Mouse (Mus musculus) neural tube, embryonic 13.5 days (tissue): Measurements from ENCODE around the gene Olfr814. TPM values are rescaled to one million over a fixed set of nuclear protein-coding genes. Genes with fewer than 3 reads are reported as not detected.
"Not testable (repeated sequence)": the region's sequence is repeated elsewhere in the genome, so short reads cannot be mapped to it uniquely, and the experiment has no call there.

Source experiments
- ATAC-seq: fragments of 200-750 bp; cut with Nextera tagmentation; 2 replicates; pipeline ENCODE4 v1.8.0; 2017; ENCODE audit warnings: low read depth, mild to moderate bottlenecking, moderate TSS enrichment, moderate library complexity
- H3K27ac ChIP-seq: fragments of 300-500 bp; sonication (generic); replicated peaks from 2 replicates; pipeline ENCODE4 v1.5.1; 2015; ENCODE audit warnings: moderate library complexity, mild to moderate bottlenecking, inconsistent platforms
- H3K27me3 ChIP-seq: fragments of 300-500 bp; sonication (generic); 2 replicates; pipeline ENCODE4 v1.6.1; 2015; ENCODE audit warnings: mild to moderate bottlenecking, inconsistent platforms
- H3K36me3 ChIP-seq: fragments of 300-500 bp; sonication (generic); 2 replicates; pipeline ENCODE4 v1.6.1; 2015; ENCODE audit warnings: mild to moderate bottlenecking, inconsistent platforms
- H3K4me1 ChIP-seq: fragments of 300-500 bp; sonication (generic); replicated peaks from 2 replicates; pipeline ENCODE4 v1.6.1; 2015; ENCODE audit warnings: inconsistent platforms
- H3K4me2 ChIP-seq: fragments of 300-500 bp; sonication (generic); 2 replicates; pipeline ENCODE4 v1.6.1; 2015; ENCODE audit warnings: inconsistent platforms, mild to moderate bottlenecking, moderate library complexity
- H3K4me3 ChIP-seq: fragments of 300-500 bp; sonication (generic); 2 replicates; pipeline ENCODE4 v1.5.1; 2015; ENCODE audit warnings: mild to moderate bottlenecking, inconsistent platforms
- H3K9ac ChIP-seq: fragments of 300-500 bp; sonication (generic); 2 replicates; pipeline ENCODE4 v1.6.1; 2015; ENCODE audit warnings: moderate library complexity, mild to moderate bottlenecking, inconsistent platforms
- H3K9me3 ChIP-seq: fragments of 300-500 bp; sonication (generic); 2 replicates; pipeline ENCODE4 v1.6.1; 2016; ENCODE audit warnings: inconsistent platforms
- WGBS: fragments of 180-500 bp; shearing (Covaris S2); methylation state at CpG from one replicate; pipeline ENCODE4 v1.1.7; 2015; 5-methylcytosine and 5-hydroxymethylcytosine counted together
- polyA plus RNA-seq: library from polyadenylated mRNA; unstranded; fragments of >200 nt; fragmentation: Nextera tagmentation; extraction: Ambion mirVana; gene quantifications from 2 replicates; pipeline ENCODE4 v1.2.1, GENCODE M21; 2015

The Olfr814 gene
- not detected in 2 replicates for polyA plus RNA-seq

- not testable (repeated sequence) for H3K9ac ChIP-seq, ATAC-seq, H3K27me3 ChIP-seq, H3K4me1 ChIP-seq, H3K4me3 ChIP-seq, H3K36me3 ChIP-seq, H3K4me2 ChIP-seq, H3K27ac ChIP-seq, H3K9me3 ChIP-seq
- WGBS: 62% methylated on average over 1 of the region's 1 CpGs
These were observed at the start of gene Olfr814 for GRCm38 (mm10) chr10:129879751-129880150. Gene Olfr814 (minus strand): TSS chr10:129879851.

GRCm38 (mm10) chr10:129915497-129915896, 35.8 kb upstream of the Olfr814 start, which contains the start of gene Olfr816:
Gene Olfr816 (minus strand): TSS chr10:129915597.
- ATAC-seq: no peak
- Histone ChIP-seq H3K4me1 (no peaks in the 10 kb centered on the region), H3K9me3 (no peaks in the 10 kb centered on the region), H3K9ac (no peak within 1 kb of the TSS), H3K36me3 (no peaks in the 10 kb centered on the region), H3K4me2 (no peak within 1 kb of the TSS), H3K27ac (no peak within 1 kb of the TSS), H3K4me3 (no peak within 1 kb of the TSS), H3K27me3 (no peaks in the 10 kb centered on the region)
- 80% methylated on average over 1 of the region's 1 CpGs for WGBS

GRCm38 (mm10) chr10:129905767-129906166, 26.1 kb upstream of the Olfr814 start, which contains the start of gene Olfr815:
Gene Olfr815 (minus strand): TSS chr10:129905867.
- 71% methylated on average over 1 of the region's 1 CpGs for WGBS
- H3K4me2 ChIP-seq, H3K27me3 ChIP-seq, H3K4me3 ChIP-seq, H3K27ac ChIP-seq, H3K36me3 ChIP-seq, H3K9ac ChIP-seq, H3K9me3 ChIP-seq, H3K4me1 ChIP-seq, ATAC-seq: not testable (repeated sequence)

DNA sequence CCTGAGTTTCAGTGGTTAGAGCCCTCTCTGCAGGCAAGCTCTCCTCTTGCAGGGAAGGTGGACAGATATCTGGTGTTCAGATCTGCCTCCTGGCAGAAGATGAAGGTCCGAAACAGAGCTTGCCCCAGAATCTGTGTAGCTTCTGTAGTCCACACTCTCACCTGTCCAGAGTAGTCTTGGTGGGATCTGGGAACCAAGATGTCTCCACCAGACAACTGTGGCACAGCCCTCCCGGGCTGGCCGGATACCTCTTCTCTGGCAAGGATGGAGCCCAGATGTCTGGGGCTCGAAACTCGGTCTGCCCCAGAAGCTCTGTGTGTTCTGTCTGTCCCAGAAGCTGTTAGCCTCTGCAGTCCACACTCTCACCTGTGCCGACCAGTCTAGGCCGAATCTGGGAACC, 6.3 kb upstream of the Olfr814 start:
- 95% methylated on average over 7 of the region's 7 CpGs for WGBS
- no peak overlapping the region for H3K4me2 ChIP-seq
- H3K9me3 ChIP-seq: no peaks in the 10 kb centered on the region
- no peak for ATAC-seq
- no peak overlapping the region for H3K4me3 ChIP-seq
- H3K27ac ChIP-seq: no peak overlapping the region
- H3K9ac ChIP-seq: no peak overlapping the region
- H3K4me1 ChIP-seq: no peaks in the 10 kb centered on the region
- no peaks in the 10 kb centered on the region for H3K27me3 ChIP-seq
- H3K36me3 ChIP-seq: no peaks in the 10 kb centered on the region

DNA sequence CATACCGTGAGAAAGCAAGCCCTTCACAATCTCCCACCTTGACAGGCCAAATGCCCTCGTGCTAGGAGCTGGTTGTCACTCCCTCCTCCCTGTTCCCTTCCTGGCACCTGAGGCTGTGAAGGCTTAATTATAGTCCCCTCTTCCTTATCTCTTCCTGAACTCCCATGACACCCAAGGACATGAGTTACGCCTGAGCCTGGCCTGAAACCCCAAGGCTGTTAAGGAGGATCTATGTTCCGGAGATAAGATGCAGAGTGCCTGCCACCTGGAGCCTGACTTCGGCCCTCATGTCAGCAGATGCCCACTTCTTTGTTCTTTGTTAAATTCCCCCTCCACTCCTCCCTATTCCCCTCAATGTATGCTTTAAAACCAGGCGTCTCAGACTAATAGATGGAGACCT, 5.8 kb upstream of the Olfr814 start:
- WGBS: 87% methylated on average over 6 of the region's 6 CpGs
- not testable (repeated sequence) for H3K9ac ChIP-seq, H3K4me1 ChIP-seq, H3K9me3 ChIP-seq, H3K4me2 ChIP-seq, H3K4me3 ChIP-seq, H3K27me3 ChIP-seq, H3K36me3 ChIP-seq, H3K27ac ChIP-seq, ATAC-seq

DNA sequence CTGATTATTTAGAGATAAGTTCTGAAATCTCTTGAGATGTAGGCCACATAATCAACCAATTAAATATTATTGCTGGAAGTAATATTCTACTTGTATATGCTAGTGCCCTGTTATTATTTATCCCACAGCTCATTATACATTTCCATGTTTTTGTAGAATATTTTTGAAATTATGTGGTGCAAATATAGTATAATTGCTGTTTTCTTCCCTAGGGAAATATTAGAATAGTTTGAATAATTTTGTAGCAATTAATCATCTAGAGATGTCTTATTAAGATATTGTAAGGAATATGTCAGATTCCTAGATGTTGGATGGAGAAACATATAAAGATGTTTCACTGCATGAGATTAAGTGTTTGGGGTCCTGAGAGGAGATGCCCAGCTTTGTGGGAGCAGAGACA, 24.6 kb downstream of the Olfr814 start, which contains the start of gene Olfr813:
Gene Olfr813, plus strand, starts transcription at position 301 of the 400 bp plus-strand sequence.
- Histone ChIP-seq H3K9me3 (no peaks in the 10 kb centered on the region), H3K4me2 (no peak within 1 kb of the TSS), H3K27ac (no peak within 1 kb of the TSS), H3K36me3 (no peaks in the 10 kb centered on the region), H3K27me3 (no peaks in the 10 kb centered on the region), H3K4me1 (no peaks in the 10 kb centered on the region), H3K4me3 (no peak within 1 kb of the TSS), H3K9ac (no peak within 1 kb of the TSS)
- ATAC-seq: no peak

GRCm38 (mm10) chr10:129847343-129847742, 32.3 kb downstream of the Olfr814 start:
- Histone ChIP-seq H3K27ac (no peak overlapping the region), H3K4me2 (no peak overlapping the region), H3K4me3 (no peak overlapping the region), H3K9me3 (no peaks in the 10 kb centered on the region), H3K9ac (no peak overlapping the region), H3K4me1 (no peaks in the 10 kb centered on the region), H3K36me3 (no peaks in the 10 kb centered on the region), H3K27me3 (no peaks in the 10 kb centered on the region)
- ATAC-seq: no peak
- 60% methylated on average over 1 of the region's 1 CpGs for WGBS

DNA sequence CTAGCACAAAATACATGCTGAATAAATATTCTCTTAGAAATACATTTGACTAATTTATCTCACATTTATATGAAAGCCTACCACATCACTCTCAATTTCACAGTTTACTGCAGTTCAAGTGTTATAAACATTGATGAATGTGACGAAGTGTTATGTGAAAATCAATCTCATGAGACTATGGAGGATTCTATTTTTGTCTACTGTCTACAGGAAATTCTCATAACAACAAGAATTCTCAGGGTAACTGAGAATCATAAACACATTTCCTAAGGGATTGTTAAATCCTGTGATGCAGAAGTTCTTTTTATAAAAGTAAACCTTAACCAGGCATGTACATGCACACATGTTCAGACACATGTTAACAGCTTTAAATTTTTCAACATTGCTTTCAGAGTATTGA, 33.7 kb downstream of the Olfr814 start, which contains the start of gene Olfr812:
Gene Olfr812, minus strand, starts transcription at position 101 of the 400 bp plus-strand sequence.
- H3K4me3 ChIP-seq: no peak within 1 kb of the TSS
- no peak within 1 kb of the TSS for H3K9ac ChIP-seq
- no peaks in the 10 kb centered on the region for H3K36me3 ChIP-seq
- H3K27ac ChIP-seq: no peak within 1 kb of the TSS
- ATAC-seq: no peak
- no peaks in the 10 kb centered on the region for H3K9me3 ChIP-seq
- no peaks in the 10 kb centered on the region for H3K4me1 ChIP-seq
- no peak within 1 kb of the TSS for H3K4me2 ChIP-seq
- H3K27me3 ChIP-seq: no peaks in the 10 kb centered on the region
- 79% methylated on average over 1 of the region's 1 CpGs for WGBS

Other genes starting within 250 kb of the Olfr814 start
- not detected in 2 replicates for gene Olfr799, start 242.4 kb downstream of the Olfr814 start, polyA plus RNA-seq
- not detected in 2 replicates for gene Olfr800, start 222.2 kb downstream of the Olfr814 start, polyA plus RNA-seq
- gene Olfr801, start 206.0 kb downstream of the Olfr814 start, polyA plus RNA-seq: not detected in 2 replicates
- 0.03 TPM in 1 of 2 replicates, not detected in the other for gene Olfr802, start 191.7 kb downstream of the Olfr814 start, polyA plus RNA-seq
- not detected in 2 replicates for gene Olfr803, start 185.6 kb downstream of the Olfr814 start, polyA plus RNA-seq
- gene Olfr804, start 176.6 kb downstream of the Olfr814 start, polyA plus RNA-seq: not detected in 2 replicates
- not detected in 2 replicates for gene Olfr805, start 150.5 kb downstream of the Olfr814 start, polyA plus RNA-seq
- gene Olfr806, start 137.9 kb downstream of the Olfr814 start, polyA plus RNA-seq: not detected in 2 replicates
- gene Olfr807, start 122.1 kb downstream of the Olfr814 start, polyA plus RNA-seq: not detected in 2 replicates
- gene Olfr808, start 114.4 kb downstream of the Olfr814 start, polyA plus RNA-seq: not detected in 2 replicates
- not detected in 2 replicates for gene Olfr809, start 105.2 kb downstream of the Olfr814 start, polyA plus RNA-seq
- not detected in 2 replicates for gene Olfr810, start 84.9 kb downstream of the Olfr814 start, polyA plus RNA-seq
- gene Olfr811, start 75.5 kb downstream of the Olfr814 start, polyA plus RNA-seq: not detected in 2 replicates
- gene Olfr812, start 33.8 kb downstream of the Olfr814 start, polyA plus RNA-seq: not detected in 2 replicates
- not detected in 2 replicates for gene Olfr813, start 24.5 kb downstream of the Olfr814 start, polyA plus RNA-seq
- not detected in 2 replicates for gene Olfr815, start 26.0 kb upstream of the Olfr814 start, polyA plus RNA-seq
- not detected in 2 replicates for gene Olfr816, start 35.7 kb upstream of the Olfr814 start, polyA plus RNA-seq
- gene Olfr818, start 69.2 kb upstream of the Olfr814 start, polyA plus RNA-seq: not detected in 2 replicates
- not detected in 2 replicates for gene Olfr819, start 87.4 kb upstream of the Olfr814 start, polyA plus RNA-seq
- not detected in 2 replicates for gene Olfr247, start 96.3 kb upstream of the Olfr814 start, polyA plus RNA-seq
- not detected in 2 replicates for gene Gm10310, start 105.2 kb upstream of the Olfr814 start, polyA plus RNA-seq
- not detected in 2 replicates for gene Olfr820, start 132.8 kb upstream of the Olfr814 start, polyA plus RNA-seq
- gene Olfr821, start 150.5 kb upstream of the Olfr814 start, polyA plus RNA-seq: not detected in 2 replicates
- gene Olfr822, start 191.4 kb upstream of the Olfr814 start, polyA plus RNA-seq: not detected in 2 replicates
- gene Olfr823, start 235.5 kb upstream of the Olfr814 start, polyA plus RNA-seq: not detected in 2 replicates